Mouse (Mus musculus) CH12.LX (cell line): ENCODE measurements around the gene Apln. TPM values are rescaled to one million over a fixed set of nuclear protein-coding genes. Genes with fewer than 3 reads are reported as not detected.

Experiments used
- DNase-seq: peaks from one replicate; pipeline ENCODE4 v3.0.0-alpha.2; 2013; ENCODE audit errors: extremely low read depth
- H3K27ac ChIP-seq: 2 replicates; pipeline ENCODE4 v1.5.1; 2012; ENCODE audit warnings: low read depth, mild to moderate bottlenecking, control low read depth, moderate library complexity; ENCODE audit not compliant: insufficient read depth
- H3K27me3 ChIP-seq: replicated peaks from 2 replicates; pipeline ENCODE3; 2012; ENCODE audit warnings: inconsistent platforms
- H3K36me3 ChIP-seq, 2 experiments: replicated peaks in 1 of 2; 2 replicates each; pipeline versions ENCODE3 to v1.6.1; 2012; ENCODE audit warnings: inconsistent platforms in 1 of 2, low read length in 1 of 2, mild to moderate bottlenecking in 1 of 2, mixed read lengths in 1 of 2, moderate library complexity in 1 of 2; ENCODE audit not compliant: control insufficient read depth in 1 of 2, insufficient read depth in 1 of 2
- H3K4me1 ChIP-seq, 2 experiments: 2 replicates each; pipeline ENCODE4 v1.6.1; 2012; ENCODE audit warnings: inconsistent platforms in 1 of 2, moderate library complexity in 1 of 2; ENCODE audit not compliant: insufficient read depth in 2 of 2, control insufficient read depth in 1 of 2
- H3K4me2 ChIP-seq: 2 replicates; pipeline ENCODE4 v1.6.1; 2012; ENCODE audit warnings: low read depth, mild to moderate bottlenecking, control low read depth; ENCODE audit not compliant: poor library complexity, insufficient read depth, severe bottlenecking
- H3K4me3 ChIP-seq, 3 experiments: fragments of 150-350 bp in 1 of 3; sonication (generic) in 1 of 3; replicated peaks in 1 of 3; 2 replicates each; pipeline versions ENCODE3 to v1.5.1; 2011 to 2012; ENCODE audit warnings: low read depth in 2 of 3, low read length in 2 of 3, mild to moderate bottlenecking in 2 of 3, moderate library complexity in 2 of 3, control low read depth in 1 of 3, improper control_type of control experiment in 1 of 3, inconsistent platforms in 1 of 3, mixed read lengths in 1 of 3; ENCODE audit not compliant: poor library complexity in 1 of 3
- H3K79me2 ChIP-seq: replicated peaks from 2 replicates; pipeline ENCODE4 v1.6.1; 2012; ENCODE audit warnings: mild to moderate bottlenecking, moderate library complexity; ENCODE audit not compliant: control insufficient read depth, poor library complexity, insufficient read depth, severe bottlenecking; ENCODE audit errors: extremely low read depth
- H3K9ac ChIP-seq: 2 replicates; pipeline ENCODE4 v1.6.1; 2012; ENCODE audit warnings: low read depth, mild to moderate bottlenecking, control low read depth, moderate library complexity; ENCODE audit not compliant: insufficient read depth
- H3K9me3 ChIP-seq: replicated peaks from 2 replicates; pipeline ENCODE3; 2012; ENCODE audit warnings: low read length, inconsistent platforms, mixed read lengths
- CHD1 ChIP-seq: IDR thresholded peaks from 2 replicates; pipeline ENCODE4 v1.6.1; 2012; ENCODE audit warnings: low read depth, low read length, improper control_type of control experiment, inconsistent platforms
- CHD2 ChIP-seq: IDR thresholded peaks from 2 replicates; pipeline ENCODE4 v1.6.1; 2011; ENCODE audit warnings: low read length, improper control_type of control experiment
- E2F4 ChIP-seq: IDR thresholded peaks from 2 replicates; pipeline ENCODE4 v1.6.1; 2011; ENCODE audit warnings: low read depth, low read length, improper control_type of control experiment; ENCODE audit not compliant: insufficient replicate concordance
- ETS1 ChIP-seq: conservative IDR thresholded peaks from 2 replicates; pipeline ENCODE4 v1.6.1; 2012; ENCODE audit warnings: low read depth, mild to moderate bottlenecking, inconsistent platforms, low read length, improper control_type of control experiment, moderate library complexity
- IRF4 ChIP-seq: IDR thresholded peaks from 2 replicates; pipeline ENCODE4 v1.6.1; 2014; ENCODE audit warnings: low read depth, mild to moderate bottlenecking, inconsistent platforms, low read length, improper control_type of control experiment
- JUN ChIP-seq: IDR thresholded peaks from 2 replicates; pipeline ENCODE4 v1.6.1; 2011; ENCODE audit warnings: low read depth, mild to moderate bottlenecking, low read length, improper control_type of control experiment, moderate library complexity; ENCODE audit not compliant: insufficient read depth
- KAT2A ChIP-seq: IDR thresholded peaks from 2 replicates; pipeline ENCODE4 v1.6.1; 2012; ENCODE audit warnings: low read length, improper control_type of control experiment, inconsistent platforms; ENCODE audit not compliant: insufficient replicate concordance
- MAX ChIP-seq: IDR thresholded peaks from 2 replicates; pipeline ENCODE4 v1.6.1; 2011; ENCODE audit warnings: low read length, improper control_type of control experiment
- MAZ ChIP-seq: IDR thresholded peaks from 2 replicates; pipeline ENCODE4 v1.6.1; 2012; ENCODE audit warnings: low read depth, mild to moderate bottlenecking, inconsistent platforms, low read length, improper control_type of control experiment, moderate library complexity
- MEF2A ChIP-seq: IDR thresholded peaks from 2 replicates; pipeline ENCODE4 v1.6.1; 2014; ENCODE audit warnings: low read depth, mild to moderate bottlenecking, inconsistent platforms, low read length, improper control_type of control experiment, borderline replicate concordance
- MXI1 ChIP-seq: IDR thresholded peaks from 2 replicates; pipeline ENCODE4 v1.6.1; 2011; ENCODE audit warnings: mild to moderate bottlenecking, low read depth, low read length, improper control_type of control experiment
- MYC ChIP-seq: IDR thresholded peaks from 2 replicates; pipeline ENCODE4 v1.6.1; 2011; ENCODE audit warnings: low read depth, mild to moderate bottlenecking, improper control_type of control experiment, low read length
- NELFE ChIP-seq: IDR thresholded peaks from 2 replicates; pipeline ENCODE4 v1.6.1; 2011; ENCODE audit warnings: low read depth, low read length, improper control_type of control experiment
- PAX5 ChIP-seq: IDR thresholded peaks from 2 replicates; pipeline ENCODE4 v1.6.1; 2012; ENCODE audit warnings: low read length, inconsistent platforms, mixed read lengths
- POLR2AphosphoS2 ChIP-seq: IDR thresholded peaks from 2 replicates; pipeline ENCODE4 v1.6.1; 2011; ENCODE audit warnings: low read depth, low read length, improper control_type of control experiment
- RCOR1 ChIP-seq: conservative IDR thresholded peaks from 2 replicates; pipeline ENCODE4 v1.6.1; 2012; ENCODE audit warnings: low read depth, mild to moderate bottlenecking, inconsistent platforms, low read length, improper control_type of control experiment
- TCF12 ChIP-seq: IDR thresholded peaks from 2 replicates; pipeline ENCODE4 v1.6.1; 2014; ENCODE audit warnings: low read depth, mild to moderate bottlenecking, inconsistent platforms, low read length, improper control_type of control experiment
- ZKSCAN1 ChIP-seq: IDR thresholded peaks from 2 replicates; pipeline ENCODE4 v1.6.1; 2012; ENCODE audit warnings: low read depth, inconsistent platforms, low read length, improper control_type of control experiment, borderline replicate concordance
- ZNF384 ChIP-seq: IDR thresholded peaks from 2 replicates; pipeline ENCODE4 v1.6.1; 2012; ENCODE audit warnings: low read depth, low read length, improper control_type of control experiment, inconsistent platforms
- dilution Hi-C: fragments of 300-500 bp; cut with MboI; formaldehyde crosslinking; loops from 2 replicates; pipeline ENCODE4 v1.14.3; 2020; ENCODE audit warnings: low sequenced_read_pairs; ENCODE audit not compliant: extremely low pct_unique_long_range_greater_than_20kb, extremely low pct_ligation_motif_present
- in situ Hi-C: fragments of 300-500 bp; cut with MboI; formaldehyde crosslinking; loops from 3 replicates; pipeline ENCODE4 v1.14.3; 2019; ENCODE audit warnings: low sequenced_read_pairs, low pct_ligation_motif_present, low pct_unique_long_range_greater_than_20kb, mixed read lengths
- polyA plus RNA-seq: library from polyadenylated mRNA; unstranded; fragments of >175 nt; gene quantifications from 2 replicates; pipeline ENCODE4 v1.2.1, GENCODE M21; 2012; ENCODE audit warnings: low read depth; ENCODE audit not compliant: insufficient read length
- total RNA-seq, 2 experiments: library from RNA; depleted of rRNA; stranded (reverse); fragments of 300-350 nt in 1 of 2; fragments of >200 nt in 1 of 2; gene quantifications; 2 replicates each; pipeline ENCODE4 v1.2.3; 2012 to 2014

The Apln gene
- total and polyA plus RNA-seq, 3 experiments: 0.08 to 0.15 (median 0.10) TPM

DNA sequence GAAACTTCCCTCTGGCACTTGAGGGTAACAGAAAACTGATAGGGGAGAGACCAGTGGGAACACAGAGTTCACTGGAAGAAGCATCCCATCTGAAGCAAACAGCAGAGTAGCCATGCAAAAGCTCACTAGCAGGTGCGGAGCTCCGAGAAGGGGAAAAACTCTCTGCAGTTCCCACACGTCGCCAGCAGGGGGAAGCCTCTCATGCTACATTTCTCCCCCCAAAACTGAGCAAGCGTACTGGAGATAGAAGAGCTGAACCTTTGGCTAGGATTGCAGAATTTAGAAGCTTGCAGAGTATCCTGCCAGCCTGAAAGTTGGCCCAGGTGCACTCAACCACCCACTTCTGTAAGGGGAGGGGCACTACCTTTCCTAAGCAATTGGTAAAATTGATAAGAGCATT lies 14.7 kb downstream of the Apln start (continued):
- TF ChIP-seq PAX5: no peak
- TF ChIP-seq RCOR1: no peak
- no peak for TF ChIP-seq POLR2AphosphoS2
- TF ChIP-seq MAZ: no peak
- no peak for TF ChIP-seq MYC
- no peak for TF ChIP-seq MAX
- no peak for TF ChIP-seq CHD2
- no peak for TF ChIP-seq TCF12
- TF ChIP-seq CHD1: no peak

GRCm38 (mm10) chrX:48019359-48019758 lies 15.3 kb downstream of the Apln start:
- Histone ChIP-seq H3K4me2 (no peak overlapping the region), H3K27me3 (no peaks in the 10 kb centered on the region), H3K27ac (no peak overlapping the region), H3K4me1 (no peaks in the 10 kb centered on the region), H3K79me2 (no peaks in the 10 kb centered on the region)
- dilution Hi-C loops: no loop called here
- DNase-seq: no peak
- no peak for TF ChIP-seq IRF4
- no peak for TF ChIP-seq ZNF384
- TF ChIP-seq TCF12: no peak
- no peak for TF ChIP-seq MEF2A
- no peak for TF ChIP-seq CHD2
- TF ChIP-seq POLR2AphosphoS2: no peak
- no peak for TF ChIP-seq MYC
- TF ChIP-seq ETS1: no peak
- no peak for TF ChIP-seq ZKSCAN1
- TF ChIP-seq E2F4: no peak
- no peak for TF ChIP-seq JUN
- TF ChIP-seq MXI1: no peak
- TF ChIP-seq NELFE: no peak
- TF ChIP-seq KAT2A: no peak
- TF ChIP-seq, all 38 proteins: peak for 0
- no peaks in the 10 kb centered on the region for H3K36me3 ChIP-seq
- in situ Hi-C loops: no loop called here
- no peaks in the 10 kb centered on the region for H3K9me3 ChIP-seq
- no peak overlapping the region for H3K9ac ChIP-seq
- H3K4me3 ChIP-seq: no peak overlapping the region
